Mouse (Mus musculus): ENCODE results near the gene Espn.

- TF ChIP-seq MAFK (IDR thresholded peaks at IDR 0.05; ENCODE audit: insufficient read depth, low read depth, low read length) = no peak
- no peak for TF ChIP-seq ZC3H11A (IDR thresholded peaks at IDR 0.05; ENCODE audit: borderline replicate concordance, low read depth, low read length)
- no peak for TF ChIP-seq HCFC1 (IDR thresholded peaks at IDR 0.05; ENCODE audit: borderline replicate concordance, insufficient read depth, low read length)
Observed at GRCm38 (mm10) chr4:152165036-152165931, 13.1 kb upstream of the Espn start.
